Mouse (Mus musculus): Measurements from ENCODE around the gene Paqr5. TPM values are rescaled to one million over a fixed set of nuclear protein-coding genes. Genes with fewer than 3 reads are reported as not detected.

Gene Paqr5
- polyA plus RNA-seq, 1 experiment from 2014 or later, result 0.27 TPM

GRCm38 (mm10) chr9:61997860-61998259 is 28.8 kb downstream of the Paqr5 start:
- Histone ChIP-seq H3K9me3 (ENCODE audit: control insufficient read depth, low read length) (no peaks in the 10 kb centered on the region), H3K27ac (ENCODE audit: low read depth, low read length) (no peak overlapping the region), H3K9ac (ENCODE audit: low read length) (no peak overlapping the region), H3K4me2 (ENCODE audit: low read depth) (no peak overlapping the region), H3K36me3 (ENCODE audit: control insufficient read depth, insufficient read depth, low read length) (no peaks in the 10 kb centered on the region; the same call in 1 of the 2 replicates), H3K4me1 (ENCODE audit: control insufficient read depth, insufficient read depth, low read length) (no peaks in the 10 kb centered on the region), H3K27me3 (ENCODE audit: control insufficient read depth, insufficient read depth, low read length) (no peaks in the 10 kb centered on the region), H3K4me3 (ENCODE audit: low read depth, low read length) (no peak overlapping the region)
- 75% methylated on average over 6 of the region's 6 CpGs for WGBS
- ATAC-seq (ENCODE audit: insufficient read depth, low FRiP score, low TSS enrichment) (no peak), DNase-seq (ENCODE audit: low spot score) (no peak)

- H3K27ac ChIP-seq (ENCODE audit: low read depth, low read length), result no peak overlapping the region
- no peak overlapping the region for H3K4me2 ChIP-seq (ENCODE audit: low read depth)
- H3K4me3 ChIP-seq (ENCODE audit: low read depth, low read length), result no peak overlapping the region
- no peak overlapping the region for H3K9ac ChIP-seq (ENCODE audit: low read length)
- 81% methylated on average over 4 of the region's 4 CpGs for WGBS
- no peaks in the 10 kb centered on the region; the same call in 1 of the 2 replicates for H3K36me3 ChIP-seq (ENCODE audit: control insufficient read depth, insufficient read depth, low read length)
- ATAC-seq (ENCODE audit: insufficient read depth, low FRiP score, low TSS enrichment) (no peak), DNase-seq (ENCODE audit: low spot score) (no peak)
- no peaks in the 10 kb centered on the region for H3K4me1 ChIP-seq (ENCODE audit: control insufficient read depth, insufficient read depth, low read length)
- H3K9me3 ChIP-seq (ENCODE audit: control insufficient read depth, low read length), result no peaks in the 10 kb centered on the region
- no peaks in the 10 kb centered on the region for H3K27me3 ChIP-seq (ENCODE audit: control insufficient read depth, insufficient read depth, low read length)
Observed at GRCm38 (mm10) chr9:61991158-61991557, 35.5 kb downstream of the Paqr5 start.

GRCm38 (mm10) chr9:61990738-61991137 is 35.9 kb downstream of the Paqr5 start:
- ATAC-seq (ENCODE audit: insufficient read depth, low FRiP score, low TSS enrichment), result no peak

GRCm38 (mm10) chr9:61986055-61986454 is 40.6 kb downstream of the Paqr5 start:
- H3K27ac ChIP-seq (ENCODE audit: low read depth, low read length), result no peak overlapping the region
- WGBS, result 88% methylated on average over 7 of the region's 7 CpGs
- H3K36me3 ChIP-seq (ENCODE audit: control insufficient read depth, insufficient read depth, low read length), result no peaks in the 10 kb centered on the region
- H3K27me3 ChIP-seq (ENCODE audit: control insufficient read depth, insufficient read depth, low read length), result no peaks in the 10 kb centered on the region
- H3K4me2 ChIP-seq (ENCODE audit: low read depth), result no peak overlapping the region
- H3K4me3 ChIP-seq (ENCODE audit: low read depth, low read length), result no peak overlapping the region
- DNase-seq (ENCODE audit: low spot score) (no peak), ATAC-seq (ENCODE audit: insufficient read depth, low FRiP score, low TSS enrichment) (no peak)
- H3K9ac ChIP-seq (ENCODE audit: low read length), result no peak overlapping the region
- H3K9me3 ChIP-seq (ENCODE audit: control insufficient read depth, low read length), result no peaks in the 10 kb centered on the region
- no peaks in the 10 kb centered on the region for H3K4me1 ChIP-seq (ENCODE audit: control insufficient read depth, insufficient read depth, low read length)

More at GRCm38 (mm10) chr9:61990738-61991137, 35.9 kb downstream of the Paqr5 start:
- H3K9me3 ChIP-seq (ENCODE audit: control insufficient read depth, low read length), result no peaks in the 10 kb centered on the region
- 48% methylated on average over 3 of the region's 3 CpGs for WGBS
- no peaks in the 10 kb centered on the region; the same call in 1 of the 2 replicates for H3K36me3 ChIP-seq (ENCODE audit: control insufficient read depth, insufficient read depth, low read length)
- no peak overlapping the region for H3K9ac ChIP-seq (ENCODE audit: low read length)
- no peak overlapping the region for H3K4me2 ChIP-seq (ENCODE audit: low read depth)
- H3K27me3 ChIP-seq (ENCODE audit: control insufficient read depth, insufficient read depth, low read length), result no peaks in the 10 kb centered on the region
- no peaks in the 10 kb centered on the region for H3K4me1 ChIP-seq (ENCODE audit: control insufficient read depth, insufficient read depth, low read length)
- H3K27ac ChIP-seq (ENCODE audit: low read depth, low read length), result no peak overlapping the region
- no peak for DNase-seq (ENCODE audit: low spot score)
- H3K4me3 ChIP-seq (ENCODE audit: low read depth, low read length), result no peak overlapping the region

GRCm38 (mm10) chr9:61985183-61985863 is 41.3 kb downstream of the Paqr5 start:
- H3K27ac ChIP-seq (ENCODE audit: low read depth, low read length), result no peak overlapping the region
- H3K36me3 ChIP-seq (ENCODE audit: control insufficient read depth, insufficient read depth, low read length), result no peaks in the 10 kb centered on the region
- H3K4me2 ChIP-seq (ENCODE audit: low read depth), result no peak overlapping the region
- H3K9me3 ChIP-seq (ENCODE audit: control insufficient read depth, low read length), result no peaks in the 10 kb centered on the region
- peak; percentile 30 for DNase-seq (ENCODE audit: low spot score)
- no peaks in the 10 kb centered on the region for H3K4me1 ChIP-seq (ENCODE audit: control insufficient read depth, insufficient read depth, low read length)
- no peak overlapping the region for H3K9ac ChIP-seq (ENCODE audit: low read length)
- no peaks in the 10 kb centered on the region for H3K27me3 ChIP-seq (ENCODE audit: control insufficient read depth, insufficient read depth, low read length)
- ATAC-seq (ENCODE audit: insufficient read depth, low FRiP score, low TSS enrichment), result no peak
- H3K4me3 ChIP-seq (ENCODE audit: low read depth, low read length), result no peak overlapping the region
- 59% methylated on average over 11 of the region's 11 CpGs for WGBS

GRCm38 (mm10) chr9:61982940-61983620 is 43.6 kb downstream of the Paqr5 start:
- Histone ChIP-seq H3K4me2 (ENCODE audit: low read depth) (no peak overlapping the region), H3K9me3 (ENCODE audit: control insufficient read depth, low read length) (no peaks in the 10 kb centered on the region), H3K27me3 (ENCODE audit: control insufficient read depth, insufficient read depth, low read length) (no peaks in the 10 kb centered on the region), H3K36me3 (ENCODE audit: control insufficient read depth, insufficient read depth, low read length) (no peaks in the 10 kb centered on the region), H3K4me3 (ENCODE audit: low read depth, low read length) (no peak overlapping the region), H3K27ac (ENCODE audit: low read depth, low read length) (no peak overlapping the region), H3K9ac (ENCODE audit: low read length) (no peak overlapping the region), H3K4me1 (ENCODE audit: control insufficient read depth, insufficient read depth, low read length) (no peaks in the 10 kb centered on the region)
- DNase-seq (ENCODE audit: low spot score) (no peak), ATAC-seq (ENCODE audit: insufficient read depth, low FRiP score, low TSS enrichment) (no peak)
- 90% methylated on average over 7 of the region's 7 CpGs for WGBS

GRCm38 (mm10) chr9:61981876-61982275 is 44.8 kb downstream of the Paqr5 start:
- Histone ChIP-seq H3K4me2 (ENCODE audit: low read depth) (no peak overlapping the region), H3K36me3 (ENCODE audit: control insufficient read depth, insufficient read depth, low read length) (no peaks in the 10 kb centered on the region), H3K4me3 (ENCODE audit: low read depth, low read length) (no peak overlapping the region), H3K9me3 (ENCODE audit: control insufficient read depth, low read length) (no peaks in the 10 kb centered on the region), H3K27ac (ENCODE audit: low read depth, low read length) (no peak overlapping the region), H3K27me3 (ENCODE audit: control insufficient read depth, insufficient read depth, low read length) (no peaks in the 10 kb centered on the region), H3K9ac (ENCODE audit: low read length) (no peak overlapping the region), H3K4me1 (ENCODE audit: control insufficient read depth, insufficient read depth, low read length) (no peaks in the 10 kb centered on the region)
- DNase-seq (ENCODE audit: low spot score), result no peak
- 91% methylated on average over 5 of the region's 5 CpGs for WGBS
- ATAC-seq (ENCODE audit: insufficient read depth, low FRiP score, low TSS enrichment), result no peak

GRCm38 (mm10) chr9:61979983-61980382 is 46.7 kb downstream of the Paqr5 start:
- DNase-seq (ENCODE audit: low spot score), result no peak
- ATAC-seq (ENCODE audit: insufficient read depth, low FRiP score, low TSS enrichment), result no peak
- no peak overlapping the region for H3K9ac ChIP-seq (ENCODE audit: low read length)

More at GRCm38 (mm10) chr9:61979983-61980382, 46.7 kb downstream of the Paqr5 start:
- no peaks in the 10 kb centered on the region for H3K4me1 ChIP-seq (ENCODE audit: control insufficient read depth, insufficient read depth, low read length)
- WGBS, result 75% methylated on average over 2 of the region's 2 CpGs
- no peak overlapping the region for H3K4me2 ChIP-seq (ENCODE audit: low read depth)
- H3K36me3 ChIP-seq (ENCODE audit: control insufficient read depth, insufficient read depth, low read length), result no peaks in the 10 kb centered on the region
- no peak overlapping the region for H3K4me3 ChIP-seq (ENCODE audit: low read depth, low read length)
- H3K27ac ChIP-seq (ENCODE audit: low read depth, low read length), result no peak overlapping the region
- no peaks in the 10 kb centered on the region for H3K27me3 ChIP-seq (ENCODE audit: control insufficient read depth, insufficient read depth, low read length)
- H3K9me3 ChIP-seq (ENCODE audit: control insufficient read depth, low read length), result no peaks in the 10 kb centered on the region

Measured in neural tube, embryonic 11.5 days (tissue).